Mouse (Mus musculus): ENCODE results near the gene Dync1h1.

DNA sequence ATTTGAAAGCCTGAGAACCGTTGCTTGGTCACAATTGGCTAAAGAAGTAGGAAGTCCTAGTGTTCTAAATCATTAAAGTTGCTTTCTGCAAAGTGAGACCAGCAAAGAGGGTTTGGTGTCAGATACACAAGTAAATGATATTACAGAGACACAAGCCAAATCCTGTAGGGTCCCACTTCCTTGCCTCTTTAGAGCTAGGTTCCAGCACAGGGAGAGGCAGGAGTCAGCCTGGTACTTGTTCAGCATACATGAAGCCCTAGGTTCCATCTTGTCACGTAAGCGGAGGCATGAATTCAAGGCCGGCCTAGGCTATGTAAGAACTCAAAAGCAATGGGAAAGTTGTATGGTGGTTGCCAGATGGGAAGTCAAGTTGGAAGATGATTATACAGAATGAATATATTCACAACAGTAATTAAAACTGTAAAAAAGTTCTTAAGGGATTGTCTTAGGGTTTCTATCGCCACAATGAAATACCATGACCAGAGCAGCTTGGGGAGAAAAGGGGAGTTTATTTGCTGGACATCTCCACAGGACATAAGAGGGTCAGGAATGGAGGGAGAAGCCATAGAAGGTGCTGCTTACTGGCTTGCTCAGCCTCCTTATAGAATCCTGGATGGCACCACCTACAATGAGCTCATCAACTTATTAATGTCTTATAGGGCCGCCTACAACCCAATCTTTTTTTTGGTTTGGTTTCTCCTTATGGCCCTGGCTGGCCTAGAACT lies 88.8 kb downstream of the Dync1h1 start:
- TF ChIP-seq POLR2A (IDR thresholded peaks at IDR 0.05; ENCODE audit: insufficient read depth, low read depth, low read length) (no peak), CTCF (IDR thresholded peaks at IDR 0.05) (no peak)
